In genomic region chr7:27309832-27310231, GRCm38 (mm10) we compare ENCODE assay signal across 16 mouse cellular contexts. TPM values are rescaled to one million over a fixed set of nuclear protein-coding genes. Genes with fewer than 3 reads are reported as not detected.
DNase-seq lines count a peak whose midpoint lies in the region; ATAC-seq and TF ChIP-seq lines count a peak whose summit lies in the region.
"Had no signal": no experiment of that assay in that cellular context is flagged by ENCODE, and none has a peak within 500 bp of the region (broad histone marks: within the 10 kb centered on the region; RNA-seq: fewer than 3 reads in every experiment).

No protein-coding gene starts in this region.

- no peak overlapping the region for H3K4me2 ChIP-seq in kidney, embryonic 14.5 days (replicated peaks; ENCODE audit: low read depth, low read length)
- peak overlapping the region; percentile 63; the same call in 1 of the 2 replicates for H3K4me2 ChIP-seq in hindbrain, embryonic 16.5 days (ENCODE audit: low read length)

- intact Hi-C loops in heart, adult 2 months (cut with DNase I) = no loop called here
- intact Hi-C loops in heart, postnatal 10 days (cut with DNase I) = no loop called here

- H3K36me3 ChIP-seq in heart, adult 2 months (ENCODE audit: control insufficient read depth, insufficient read depth, low read length) = peaks cover 5% of the 10 kb centered on the region; the same call in 1 of the 2 replicates
- H3K36me3 ChIP-seq in kidney, embryonic 14.5 days (ENCODE audit: control insufficient read depth, insufficient read depth, low read length) = no peaks in the 10 kb centered on the region; the same call in 1 of the 2 replicates
- H3K36me3 ChIP-seq in E14TG2a.4 (ENCODE audit: insufficient read depth, low read length) = peaks cover 58% of the 10 kb centered on the region
- peaks cover 8% of the 10 kb centered on the region; the same call in 1 of the 2 replicates for H3K36me3 ChIP-seq in hindbrain, embryonic 16.5 days (ENCODE audit: control insufficient read depth, insufficient read depth, low read length)
- H3K36me3 ChIP-seq: midbrain, embryonic 15.5 days had no signal

- TF ChIP-seq CTCF in heart, adult 2 months (IDR thresholded peaks at IDR 0.05) = no peak
- no peak for TF ChIP-seq CTCF in E14TG2a.4 (conservative IDR thresholded peaks at IDR 0.05; ENCODE audit: low read length)

- H3K27me3 ChIP-seq in heart, adult 2 months (ENCODE audit: control insufficient read depth, insufficient read depth, low read length) = no peaks in the 10 kb centered on the region
- no peaks in the 10 kb centered on the region for H3K27me3 ChIP-seq in kidney, embryonic 14.5 days (ENCODE audit: control insufficient read depth, insufficient read depth, low read length)
- H3K27me3 ChIP-seq in E14TG2a.4 (ENCODE audit: insufficient read depth, low read length) = no peaks in the 10 kb centered on the region
- peaks cover 3% of the 10 kb centered on the region; the same call in 1 of the 2 replicates for H3K27me3 ChIP-seq in hindbrain, embryonic 16.5 days (replicated peaks; ENCODE audit: control insufficient read depth, insufficient read depth, low read length)
- H3K27me3 ChIP-seq: midbrain, embryonic 15.5 days had no signal

- TF ChIP-seq POLR2A in heart, adult 2 months (IDR thresholded peaks at IDR 0.05; ENCODE audit: insufficient read depth, low read depth, low read length) = no peak

- H3K4me3 ChIP-seq in heart, adult 2 months = no peak overlapping the region
- H3K4me3 ChIP-seq in kidney, embryonic 14.5 days (ENCODE audit: low read length) = no peak overlapping the region
- peak overlapping the region; percentile 84 for H3K4me3 ChIP-seq in E14TG2a.4 (replicated peaks; ENCODE audit: low read length)
- H3K4me3 ChIP-seq in hindbrain, embryonic 16.5 days (ENCODE audit: low read length) = no peak overlapping the region
- H3K4me3 ChIP-seq: erythroblast, embryonic 14.5 days had no signal

- H3K4me1 ChIP-seq in heart, adult 2 months (ENCODE audit: control insufficient read depth, insufficient read depth, low read length) = peaks cover 7% of the 10 kb centered on the region
- peaks cover 13% of the 10 kb centered on the region for H3K4me1 ChIP-seq in kidney, embryonic 14.5 days (ENCODE audit: control insufficient read depth, insufficient read depth, low read length)
- peaks cover 54% of the 10 kb centered on the region for H3K4me1 ChIP-seq in E14TG2a.4 (replicated peaks; ENCODE audit: low read depth, low read length)
- peaks cover 9% of the 10 kb centered on the region for H3K4me1 ChIP-seq in hindbrain, embryonic 16.5 days (ENCODE audit: control insufficient read depth, insufficient read depth, low read depth, low read length)

- DNase-seq in heart, adult 2 months = no peak
- no peak for DNase-seq in heart, postnatal 10 days
- no peak for DNase-seq in kidney, adult 18-20 months
- no peak for DNase-seq in right cerebral cortex, postnatal 14 days
- DNase-seq: right cerebral cortex, postnatal 25 days; thymus, postnatal 25 days had no signal

- H3K27ac ChIP-seq in heart, adult 2 months = peak overlapping the region; percentile 4; the same call in 1 of the 2 replicates
- no peak overlapping the region for H3K27ac ChIP-seq in kidney, embryonic 14.5 days (ENCODE audit: low read depth, low read length)
- H3K27ac ChIP-seq in hindbrain, embryonic 16.5 days (ENCODE audit: low read depth, low read length) = no peak overlapping the region
- H3K27ac ChIP-seq: midbrain, embryonic 15.5 days had no signal

- H3K9me3 ChIP-seq in kidney, embryonic 14.5 days (ENCODE audit: control insufficient read depth, low read length) = peaks cover 11% of the 10 kb centered on the region
- peaks cover 22% of the 10 kb centered on the region for H3K9me3 ChIP-seq in E14TG2a.4 (ENCODE audit: low read length)
- H3K9me3 ChIP-seq in hindbrain, embryonic 16.5 days (ENCODE audit: control insufficient read depth, low read length) = peaks cover 11% of the 10 kb centered on the region; the same call in 1 of the 2 replicates

- 0 out of 2 replicates have a peak, but pooled peaks have one; percentile 2 for ATAC-seq in kidney, embryonic 14.5 days (ENCODE audit: low FRiP score, low TSS enrichment)
- ATAC-seq in hindbrain, embryonic 16.5 days = no peak
- no peak for ATAC-seq in granulocyte monocyte progenitor cell, adult 5-6 weeks (replicated peaks; ENCODE audit: poor library complexity, severe bottlenecking)

- H3K79me2 ChIP-seq in heart, adult 2 months (replicated peaks; ENCODE audit: control insufficient read depth, insufficient read depth, low read length) = no peaks in the 10 kb centered on the region

- no peak for TF ChIP-seq EP300 in heart, adult 2 months (IDR thresholded peaks at IDR 0.05; ENCODE audit: insufficient read depth, low read depth, low read length)

- no peak overlapping the region for H3K9ac ChIP-seq in heart, adult 2 months (ENCODE audit: low read depth, low read length)
- H3K9ac ChIP-seq in kidney, embryonic 14.5 days (ENCODE audit: low read depth, low read length) = no peak overlapping the region
- no peak overlapping the region for H3K9ac ChIP-seq in hindbrain, embryonic 16.5 days (ENCODE audit: low read depth, low read length)

- WGBS in heart, adult 2 months = 67% methylated on average over 3 of the region's 3 CpGs
- 52% methylated on average over 3 of the region's 3 CpGs for WGBS in kidney, embryonic 14.5 days
- 44% methylated on average over 3 of the region's 3 CpGs for WGBS in hindbrain, embryonic 16.5 days

RNA-seq across cellular contexts. Expression of gene Ltbp4, which starts 27.7 kb away (rescaled TPM):
- total RNA-seq in heart, adult 2 months (2021) = 100 to 1,000 TPM; 187 to 221 TPM
- 349 and 374 TPM in 2 replicates for polyA plus RNA-seq in heart, adult 2 months (2012; rRNA removed)
- 100 to 1,000 TPM; 387 to 393 TPM for total RNA-seq in heart, postnatal 10 days (2021)
- 23.4 and 26.0 TPM in 2 replicates for polyA plus RNA-seq in kidney, embryonic 14.5 days (2014; fragmentation: Nextera tagmentation; extraction: Ambion mirVana)
- polyA plus RNA-seq in hindbrain, embryonic 16.5 days (2015; fragmentation: Nextera tagmentation; extraction: Ambion mirVana) = 14.1 and 17.2 TPM in 2 replicates
- total RNA-seq in granulocyte monocyte progenitor cell, adult 5-6 weeks (2014; fragmentation: Nextera tagmentation) = not detected in 2 replicates
- not detected in 2 replicates for total RNA-seq in granulocyte monocyte progenitor cell, adult 5-6 weeks (2017)

RNA-seq across cellular contexts. Expression of gene Shkbp1, which starts 46.0 kb away (rescaled TPM):
- total RNA-seq in heart, adult 2 months (2021) = 1 to 10 TPM; 4.6 to 7.1 TPM
- polyA plus RNA-seq in heart, adult 2 months (2012; rRNA removed) = 17.3 and 20.2 TPM in 2 replicates
- 10 to 100 TPM; 13.8 to 17.5 TPM for total RNA-seq in heart, postnatal 10 days (2021)
- 38.4 and 41.0 TPM in 2 replicates for polyA plus RNA-seq in kidney, embryonic 14.5 days (2014; fragmentation: Nextera tagmentation; extraction: Ambion mirVana)
- 31.6 and 38.0 TPM in 2 replicates for polyA plus RNA-seq in hindbrain, embryonic 16.5 days (2015; fragmentation: Nextera tagmentation; extraction: Ambion mirVana)
- total RNA-seq in granulocyte monocyte progenitor cell, adult 5-6 weeks (2014; fragmentation: Nextera tagmentation) = 23.6 and 31.1 TPM in 2 replicates
- 13.9 and 18.8 TPM in 2 replicates for total RNA-seq in granulocyte monocyte progenitor cell, adult 5-6 weeks (2017)

RNA-seq across cellular contexts. Expression of gene Gm20479, which starts 47.4 kb away (rescaled TPM):
- total RNA-seq in heart, adult 2 months (2021) = under 1 TPM in 1 of 2 experiments, not detected in 1; 0.52 TPM
- polyA plus RNA-seq in heart, adult 2 months (2012; rRNA removed) = not detected in 2 replicates
- under 1 TPM in 1 of 2 experiments, not detected in 1; 0.99 TPM for total RNA-seq in heart, postnatal 10 days (2021)
- 1.9 TPM in 1 of 2 replicates, not detected in the other for polyA plus RNA-seq in kidney, embryonic 14.5 days (2014; fragmentation: Nextera tagmentation; extraction: Ambion mirVana)
- not detected in 2 replicates for polyA plus RNA-seq in hindbrain, embryonic 16.5 days (2015; fragmentation: Nextera tagmentation; extraction: Ambion mirVana)
- total RNA-seq in granulocyte monocyte progenitor cell, adult 5-6 weeks (2014; fragmentation: Nextera tagmentation) = not detected in 2 replicates
- 1.5 TPM in 1 of 2 replicates, not detected in the other for total RNA-seq in granulocyte monocyte progenitor cell, adult 5-6 weeks (2017)
- total RNA-seq: left cerebral cortex, adult 18-20 months had no signal
- polyA plus RNA-seq: C2C12; erythroblast, embryonic 14.5 days; limb, embryonic 14.5 days; lung, adult 2 months; midbrain, embryonic 15.5 days had no signal

RNA-seq across cellular contexts. Expression of gene Numbl, which starts 51.6 kb away (rescaled TPM):
- total RNA-seq in heart, adult 2 months (2021) = 1 to 10 TPM; 3.7 to 6.1 TPM
- polyA plus RNA-seq in heart, adult 2 months (2012; rRNA removed) = 7.8 and 9.7 TPM in 2 replicates
- total RNA-seq in heart, postnatal 10 days (2021) = 10 to 100 TPM; 10.7 to 13.8 TPM
- polyA plus RNA-seq in kidney, embryonic 14.5 days (2014; fragmentation: Nextera tagmentation; extraction: Ambion mirVana) = 9.1 and 10.8 TPM in 2 replicates
- 54.4 and 59.5 TPM in 2 replicates for polyA plus RNA-seq in hindbrain, embryonic 16.5 days (2015; fragmentation: Nextera tagmentation; extraction: Ambion mirVana)
- total RNA-seq in granulocyte monocyte progenitor cell, adult 5-6 weeks (2014; fragmentation: Nextera tagmentation) = 1.2 and 1.3 TPM in 2 replicates
- 0.69 and 1.1 TPM in 2 replicates for total RNA-seq in granulocyte monocyte progenitor cell, adult 5-6 weeks (2017)

Comparison
In these comparisons a context has a peak if more than half of its experiments do, and no peak if none do; other contexts are left out.
1. RNA of gene Ltbp4, which starts 27.7 kb away (total RNA-seq): 387 to 393 TPM in heart, postnatal 10 days and 187 to 221 TPM in heart, adult 2 months; not detected in granulocyte monocyte progenitor cell, adult 5-6 weeks; every median in the first group is over 100 times any median in the second.